11 mouse cellular contexts compared by ENCODE assay signal in genomic region chr7:144208628-144209027, GRCm38 (mm10).
"Had no signal": no experiment of that assay in that cellular context is flagged by ENCODE, and none has a peak within 500 bp of the region (broad histone marks: within the 10 kb centered on the region; RNA-seq: fewer than 3 reads in every experiment).

No protein-coding gene starts in this region.

- H3K4me2 ChIP-seq: liver, embryonic 15.5 days; lung, embryonic 15.5 days; midbrain, embryonic 11.5 days; midbrain, embryonic 13.5 days; neural tube, embryonic 12.5 days; stomach, embryonic 15.5 days had no signal

- DNase-seq: liver, postnatal 0 days; thymus, adult 2 months had no signal

- ATAC-seq: liver, postnatal 0 days had no signal

- H3K9ac ChIP-seq: liver, embryonic 15.5 days; liver, postnatal 0 days; lung, embryonic 15.5 days; midbrain, embryonic 13.5 days; neural tube, embryonic 12.5 days; stomach, embryonic 15.5 days had no signal

- H3K27me3 ChIP-seq: liver, embryonic 15.5 days; lung, embryonic 15.5 days; midbrain, embryonic 13.5 days; neural tube, embryonic 12.5 days; stomach, embryonic 15.5 days had no signal

- H3K9me3 ChIP-seq: liver, embryonic 15.5 days; lung, embryonic 15.5 days; megakaryocyte, embryonic 14.5 days; midbrain, embryonic 13.5 days; neural tube, embryonic 12.5 days; stomach, embryonic 15.5 days had no signal

- H3K4me1 ChIP-seq: liver, embryonic 15.5 days; lung, embryonic 15.5 days; megakaryocyte, embryonic 14.5 days; stomach, embryonic 15.5 days had no signal

- H3K36me3 ChIP-seq: liver, embryonic 15.5 days; lung, embryonic 15.5 days; midbrain, embryonic 13.5 days; neural tube, embryonic 12.5 days; stomach, embryonic 15.5 days had no signal

- H3K27ac ChIP-seq: liver, embryonic 15.5 days; lung, embryonic 15.5 days; macrophage; midbrain, embryonic 13.5 days; neural tube, embryonic 12.5 days; stomach, embryonic 15.5 days; stomach, postnatal 0 days had no signal

- H3K4me3 ChIP-seq: liver, embryonic 15.5 days; lung, embryonic 15.5 days; megakaryocyte, embryonic 14.5 days; midbrain, embryonic 13.5 days; neural tube, embryonic 12.5 days; stomach, embryonic 15.5 days had no signal
